Mouse (Mus musculus) macrophage (primary cell): ENCODE measurements around the gene Tbca. TPM values are rescaled to one million over a fixed set of nuclear protein-coding genes. Genes with fewer than 3 reads are reported as not detected.

Experiments
- H3K27ac ChIP-seq: fragments of 350-480 bp; formaldehyde crosslinking; 2 replicates; pipeline ENCODE4 v1.9.0; 2021
- H3K36me3 ChIP-seq: fragments of 350-480 bp; formaldehyde crosslinking; 2 replicates; pipeline ENCODE4 v1.9.0; 2021; ENCODE audit errors: inconsistent target
- H3K4me3 ChIP-seq: fragments of 350-480 bp; formaldehyde crosslinking; 2 replicates; pipeline ENCODE4 v1.9.0; 2021; ENCODE audit errors: inconsistent target
- H3K79me2 ChIP-seq: fragments of 350-480 bp; formaldehyde crosslinking; 2 replicates; pipeline ENCODE4 v1.9.0; 2021; ENCODE audit errors: inconsistent target
- WGBS: methylation state at CpG from one replicate; pipeline ENCODE4 v1.1.7; 2026; ENCODE audit warnings: inconsistent platforms; ENCODE audit not compliant: missing documents; 5-methylcytosine and 5-hydroxymethylcytosine counted together
- polyA plus RNA-seq: library from polyadenylated mRNA; stranded (reverse); fragments of 250-400 nt; gene quantifications from 3 replicates; pipeline ENCODE4 v1.2.4, GENCODE M21; 2018; ENCODE audit warnings: inconsistent platforms

Gene Tbca
- polyA plus RNA-seq, 1 experiment from 2014 or later = 226 TPM

- H3K4me3 ChIP-seq = no peak overlapping the region
- H3K27ac ChIP-seq = no peak overlapping the region
- H3K36me3 ChIP-seq = no peaks in the 10 kb centered on the region
- WGBS = 9% methylated on average over 3 of the region's 3 CpGs
- H3K79me2 ChIP-seq = no peaks in the 10 kb centered on the region
These were observed 92.5 kb downstream of the Tbca start for GRCm38 (mm10) chr13:94881201-94881600.

- Histone ChIP-seq H3K4me3 (no peak overlapping the region), H3K36me3 (no peaks in the 10 kb centered on the region), H3K27ac (no peak overlapping the region), H3K79me2 (no peaks in the 10 kb centered on the region)
- 10% methylated on average over 9 of the region's 10 CpGs for WGBS
These were observed 93.5 kb downstream of the Tbca start for GRCm38 (mm10) chr13:94882221-94882620.

GRCm38 (mm10) chr13:94882711-94883145 lies 94.0 kb downstream of the Tbca start:
- 4% methylated on average over 37 of the region's 37 CpGs for WGBS
- no peak overlapping the region for H3K27ac ChIP-seq
- no peaks in the 10 kb centered on the region for H3K36me3 ChIP-seq
- no peaks in the 10 kb centered on the region for H3K79me2 ChIP-seq
- H3K4me3 ChIP-seq = no peak overlapping the region

- Histone ChIP-seq H3K79me2 (no peaks in the 10 kb centered on the region), H3K27ac (no peak overlapping the region), H3K36me3 (no peaks in the 10 kb centered on the region), H3K4me3 (no peak overlapping the region)
- 2% methylated on average over 67 of the region's 95 CpGs for WGBS
These were observed 94.7 kb downstream of the Tbca start for GRCm38 (mm10) chr13:94883163-94883965.

- H3K27ac ChIP-seq = no peak overlapping the region
- no peak overlapping the region for H3K4me3 ChIP-seq
- 10% methylated on average over 33 of the region's 36 CpGs for WGBS
- H3K36me3 ChIP-seq = no peaks in the 10 kb centered on the region
- H3K79me2 ChIP-seq = no peaks in the 10 kb centered on the region
These were observed 95.6 kb downstream of the Tbca start for GRCm38 (mm10) chr13:94883966-94884960.

GRCm38 (mm10) chr13:94885291-94886235 lies 96.9 kb downstream of the Tbca start:
- no peak overlapping the region for H3K27ac ChIP-seq
- no peaks in the 10 kb centered on the region for H3K36me3 ChIP-seq
- 7% methylated on average over 81 of the region's 81 CpGs for WGBS
- no peaks in the 10 kb centered on the region for H3K79me2 ChIP-seq
- H3K4me3 ChIP-seq = no peak overlapping the region

Other genes starting within 250 kb of the Tbca start
- gene Otp, start 86.7 kb downstream of the Tbca start, polyA plus RNA-seq = not detected in 3 replicates
- gene Wdr41, start 187.4 kb downstream of the Tbca start, polyA plus RNA-seq = 49.1 to 69.6 TPM (median 49.5 TPM) in 3 replicates